Mouse (Mus musculus) stomach, postnatal 0 days (tissue): Measurements from ENCODE around the gene Tpra1. TPM values are rescaled to one million over a fixed set of nuclear protein-coding genes. Genes with fewer than 3 reads are reported as not detected.
A peak's percentile ranks its signal among the peaks of the same experiment; 100 is the strongest.

ENCODE experiments used
- ATAC-seq: fragments of 200-750 bp; cut with Nextera tagmentation; 2 replicates; pipeline ENCODE4 v1.8.0; 2017; ENCODE audit not compliant: low FRiP score, low TSS enrichment
- DNase-seq: peaks from one replicate; pipeline ENCODE4 v3.0.0-alpha.2; 2016; ENCODE audit warnings: low spot score
- H3K27ac ChIP-seq: fragments of 300-500 bp; sonication (generic); replicated peaks from 2 replicates; pipeline ENCODE4 v1.5.1; 2014; ENCODE audit warnings: mild to moderate bottlenecking, control low read depth
- H3K27me3 ChIP-seq: fragments of 300-500 bp; sonication (generic); 2 replicates; pipeline ENCODE4 v1.6.1; 2014; ENCODE audit warnings: low read length; ENCODE audit not compliant: control insufficient read depth, insufficient read depth
- H3K36me3 ChIP-seq: fragments of 300-500 bp; sonication (generic); 2 replicates; pipeline ENCODE4 v1.6.1; 2014; ENCODE audit warnings: low read length, mixed read lengths; ENCODE audit not compliant: control insufficient read depth, insufficient read depth
- H3K4me1 ChIP-seq: fragments of 300-500 bp; sonication (generic); replicated peaks from 2 replicates; pipeline ENCODE4 v1.6.1; 2014; ENCODE audit warnings: antibody characterized with exemption; ENCODE audit not compliant: control insufficient read depth, insufficient read depth
- H3K4me2 ChIP-seq: fragments of 300-500 bp; sonication (generic); replicated peaks from 2 replicates; pipeline ENCODE4 v1.6.1; 2014; ENCODE audit warnings: low read depth, mild to moderate bottlenecking, control low read depth, moderate library complexity
- H3K4me3 ChIP-seq: fragments of 300-500 bp; sonication (generic); 2 replicates; pipeline ENCODE4 v1.5.1; 2014; ENCODE audit warnings: low read depth, low read length, control low read depth
- H3K9ac ChIP-seq: fragments of 300-500 bp; sonication (generic); 2 replicates; pipeline ENCODE4 v1.6.1; 2014; ENCODE audit warnings: mild to moderate bottlenecking, low read length, control low read depth, mixed read lengths
- H3K9me3 ChIP-seq: fragments of 300-500 bp; sonication (generic); 2 replicates; pipeline ENCODE4 v1.6.1; 2016; ENCODE audit warnings: low read length; ENCODE audit not compliant: control insufficient read depth
- CTCF ChIP-seq: IDR thresholded peaks from 2 replicates; pipeline ENCODE4 v1.5.1; 2016; ENCODE audit warnings: antibody characterized with exemption, low read depth, mild to moderate bottlenecking, moderate library complexity
- EP300 ChIP-seq: optimal IDR thresholded peaks from 2 replicates; pipeline ENCODE3; 2016; ENCODE audit warnings: antibody characterized with exemption
- WGBS: fragments of 180-500 bp; shearing (Covaris S2); extraction: QIAGEN DNeasy Blood & Tissue Kit; methylation state at CpG from one replicate; pipeline ENCODE4 v1.1.7; 2014; 5-methylcytosine and 5-hydroxymethylcytosine counted together
- polyA plus RNA-seq: library from polyadenylated mRNA; unstranded; fragments of >200 nt; fragmentation: Nextera tagmentation; extraction: Ambion mirVana; gene quantifications from 2 replicates; pipeline ENCODE4 v1.2.1, GENCODE M21; 2015

Tpra1 gene
- polyA plus RNA-seq, 1 experiment from 2014 or later, result 39.8 TPM

GRCm38 (mm10) chr6:88901471-88901870 is 580 bp upstream of the Tpra1 start:
- peak overlapping the region; percentile 84 for H3K4me3 ChIP-seq
- TF ChIP-seq CTCF, result no peak
- no peak for TF ChIP-seq EP300
- no peaks in the 10 kb centered on the region for H3K27me3 ChIP-seq
- ATAC-seq (peak; percentile 14; the same call in 1 of the 2 replicates), DNase-seq (no peak)
- 3% methylated on average over 5 of the region's 5 CpGs for WGBS
- peaks cover 9% of the 10 kb centered on the region for H3K4me1 ChIP-seq
- peak overlapping the region; percentile 96 for H3K27ac ChIP-seq
- peak overlapping the region; percentile 95 for H3K4me2 ChIP-seq
- H3K9ac ChIP-seq, result peak overlapping the region; percentile 68
- no peaks in the 10 kb centered on the region for H3K36me3 ChIP-seq
- H3K9me3 ChIP-seq, result no peaks in the 10 kb centered on the region

- Histone ChIP-seq H3K27ac (peak overlapping the region; percentile 30; the same call in 1 of the 2 replicates), H3K27me3 (no peaks in the 10 kb centered on the region), H3K4me3 (peak overlapping the region; percentile 84; the same call in 1 of the 2 replicates), H3K9me3 (no peaks in the 10 kb centered on the region), H3K4me1 (peaks cover 9% of the 10 kb centered on the region), H3K4me2 (peak overlapping the region; percentile 95), H3K36me3 (peaks cover 3% of the 10 kb centered on the region; the same call in 1 of the 2 replicates), H3K9ac (peak overlapping the region; percentile 91)
- no peak for DNase-seq
- TF ChIP-seq EP300, result no peak
- TF ChIP-seq CTCF, result no peak
- 66% methylated on average over 5 of the region's 5 CpGs for WGBS
- no peak for ATAC-seq
Measured at GRCm38 (mm10) chr6:88903708-88904107, 1.7 kb downstream of the Tpra1 start.

- Histone ChIP-seq H3K27ac (no peak overlapping the region), H3K4me1 (peaks cover 9% of the 10 kb centered on the region), H3K27me3 (no peaks in the 10 kb centered on the region), H3K9me3 (no peaks in the 10 kb centered on the region), H3K9ac (no peak overlapping the region), H3K36me3 (peaks cover 6% of the 10 kb centered on the region; the same call in 1 of the 2 replicates), H3K4me2 (no peak overlapping the region), H3K4me3 (no peak overlapping the region)
- WGBS, result 81% methylated on average over 4 of the region's 4 CpGs
- DNase-seq (no peak), ATAC-seq (no peak)
- TF ChIP-seq EP300, result no peak
Measured at GRCm38 (mm10) chr6:88904456-88904974, 2.5 kb downstream of the Tpra1 start.

- Histone ChIP-seq H3K4me3 (no peak overlapping the region), H3K27me3 (no peaks in the 10 kb centered on the region), H3K36me3 (peaks cover 11% of the 10 kb centered on the region), H3K4me2 (no peak overlapping the region), H3K9me3 (no peaks in the 10 kb centered on the region), H3K4me1 (peaks cover 9% of the 10 kb centered on the region), H3K9ac (no peak overlapping the region), H3K27ac (no peak overlapping the region)
- TF ChIP-seq CTCF, result no peak
- no peak for TF ChIP-seq EP300
- 89% methylated on average over 7 of the region's 7 CpGs for WGBS
- ATAC-seq (no peak), DNase-seq (no peak)
Measured at GRCm38 (mm10) chr6:88905042-88905441, 3.0 kb downstream of the Tpra1 start.

- H3K9ac ChIP-seq, result no peak overlapping the region
- WGBS, result 19% methylated on average over 16 of the region's 16 CpGs
Measured at GRCm38 (mm10) chr6:88906369-88907108, 4.5 kb downstream of the Tpra1 start.

GRCm38 (mm10) chr6:88909151-88909550 is 7.1 kb downstream of the Tpra1 start:
- H3K4me2 ChIP-seq, result no peak overlapping the region
- H3K9me3 ChIP-seq, result no peaks in the 10 kb centered on the region
- H3K9ac ChIP-seq, result no peak overlapping the region
- no peaks in the 10 kb centered on the region for H3K27me3 ChIP-seq
- no peak overlapping the region for H3K4me3 ChIP-seq
- 85% methylated on average over 6 of the region's 6 CpGs for WGBS
- DNase-seq (no peak), ATAC-seq (no peak)
- H3K4me1 ChIP-seq, result no peaks in the 10 kb centered on the region
- no peak overlapping the region for H3K27ac ChIP-seq
- H3K36me3 ChIP-seq, result peaks cover 24% of the 10 kb centered on the region
- TF ChIP-seq CTCF (no peak), EP300 (no peak)

More at GRCm38 (mm10) chr6:88906369-88907108, 4.5 kb downstream of the Tpra1 start:
- peak; percentile 81 for DNase-seq
- peak; percentile 39; the same call in 1 of the 2 replicates for ATAC-seq
- Histone ChIP-seq H3K4me2 (peak overlapping the region; percentile 27; the same call in 1 of the 2 replicates), H3K27me3 (no peaks in the 10 kb centered on the region), H3K4me1 (peaks cover 9% of the 10 kb centered on the region), H3K36me3 (peaks cover 21% of the 10 kb centered on the region), H3K4me3 (no peak overlapping the region), H3K9me3 (no peaks in the 10 kb centered on the region), H3K27ac (no peak overlapping the region)
- peak; percentile 96 for TF ChIP-seq CTCF
- no peak for TF ChIP-seq EP300
